Mouse (Mus musculus) splenic B cell, adult 2 months (primary cell): ENCODE data around the gene Hmgn3.

Experiments
- DNase-seq: peaks from one replicate; pipeline ENCODE4 v3.0.0-alpha.2; 2011; ENCODE audit warnings: low read depth, low spot score
- H3K27me3 ChIP-seq: 2 replicates; pipeline ENCODE4 v1.6.1; 2012; ENCODE audit warnings: mild to moderate bottlenecking, low read length, moderate library complexity, mixed read lengths; ENCODE audit not compliant: control insufficient read depth, poor library complexity, insufficient read depth, severe bottlenecking
- H3K36me3 ChIP-seq: 2 replicates; pipeline ENCODE4 v1.6.1; 2012; ENCODE audit warnings: mild to moderate bottlenecking, low read length, moderate library complexity, mixed read lengths; ENCODE audit not compliant: control insufficient read depth, poor library complexity, insufficient read depth, severe bottlenecking

The Hmgn3 gene

GRCm38 (mm10) chr9:83061289-83061688 lies 85.2 kb downstream of the Hmgn3 start:
- Histone ChIP-seq H3K36me3 (no peaks in the 10 kb centered on the region), H3K27me3 (no peaks in the 10 kb centered on the region)
- DNase-seq = no peak
